Mouse (Mus musculus) bone marrow, adult 2 months (tissue): ENCODE data around the gene Mms22l. TPM values are rescaled to one million over a fixed set of nuclear protein-coding genes. Genes with fewer than 3 reads are reported as not detected.
"Not testable (repeated sequence)": the region's sequence is repeated elsewhere in the genome, so short reads cannot be mapped to it uniquely, and the experiment has no call there.

Source experiments
- H3K27ac ChIP-seq: fragments of 200-500 bp; 2 replicates; pipeline ENCODE4 v1.5.1; 2012; ENCODE audit warnings: low read depth, mild to moderate bottlenecking, control low read depth, inconsistent platforms, low read length; ENCODE audit not compliant: control insufficient read depth, poor library complexity, insufficient read depth
- H3K4me1 ChIP-seq: fragments of 200-500 bp; 2 replicates; pipeline ENCODE4 v1.6.1; 2011; ENCODE audit warnings: low read length; ENCODE audit not compliant: control insufficient read depth, insufficient read depth
- H3K4me3 ChIP-seq: fragments of 200-500 bp; replicated peaks from 2 replicates; pipeline ENCODE3; 2011; ENCODE audit warnings: mild to moderate bottlenecking, low read depth, low read length, control low read depth; ENCODE audit not compliant: control insufficient read depth
- CTCF ChIP-seq: fragments of 200-500 bp; IDR thresholded peaks from 2 replicates; pipeline ENCODE4 v1.5.1; 2011; ENCODE audit warnings: low read length, control low read depth; ENCODE audit not compliant: control insufficient read depth, insufficient read depth
- POLR2A ChIP-seq: fragments of 200-500 bp; IDR thresholded peaks from 2 replicates; pipeline ENCODE4 v1.6.1; 2011; ENCODE audit warnings: low read depth, mild to moderate bottlenecking, control low read depth, low read length, borderline replicate concordance; ENCODE audit not compliant: control insufficient read depth
- WGBS: fragments of 180-500 bp; shearing (Covaris S2); methylation state at CpG from one replicate; pipeline ENCODE4 v1.1.7; 2018; 5-methylcytosine and 5-hydroxymethylcytosine counted together
- polyA plus RNA-seq: library from polyadenylated mRNA; stranded (reverse); fragments of >200 nt; gene quantifications from 2 replicates; pipeline ENCODE4 v1.2.4, GENCODE M21; 2011; ENCODE audit warnings: low replicate concordance; ENCODE audit not compliant: missing spikeins, insufficient read depth, insufficient read length

Mms22l gene
- polyA plus RNA-seq, 1 experiment: 17.2 TPM

DNA sequence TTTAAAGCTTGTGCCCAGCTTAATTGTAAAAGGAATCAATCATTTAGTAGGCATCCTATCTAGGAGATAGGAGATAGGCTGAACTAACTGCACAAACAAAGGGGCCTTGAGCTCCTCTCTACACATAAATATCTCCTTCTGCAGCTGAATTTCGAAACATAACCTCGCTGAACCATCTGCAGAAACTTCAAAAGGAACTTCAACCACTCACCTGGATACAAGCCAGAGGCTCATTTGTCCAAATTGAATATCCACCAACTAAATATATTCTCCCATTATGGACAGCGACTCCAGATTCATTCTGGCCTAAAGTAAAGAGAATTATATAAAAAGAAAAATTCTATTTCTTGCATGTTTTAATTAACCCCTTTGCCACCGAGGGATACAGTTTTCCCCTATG lies 130.4 kb downstream of the Mms22l start:
- Histone ChIP-seq H3K27ac (no peak overlapping the region), H3K4me1 (no peaks in the 10 kb centered on the region), H3K4me3 (no peak overlapping the region)
- TF ChIP-seq POLR2A (no peak), CTCF (no peak)
- 46% methylated on average over 4 of the region's 4 CpGs for WGBS

DNA sequence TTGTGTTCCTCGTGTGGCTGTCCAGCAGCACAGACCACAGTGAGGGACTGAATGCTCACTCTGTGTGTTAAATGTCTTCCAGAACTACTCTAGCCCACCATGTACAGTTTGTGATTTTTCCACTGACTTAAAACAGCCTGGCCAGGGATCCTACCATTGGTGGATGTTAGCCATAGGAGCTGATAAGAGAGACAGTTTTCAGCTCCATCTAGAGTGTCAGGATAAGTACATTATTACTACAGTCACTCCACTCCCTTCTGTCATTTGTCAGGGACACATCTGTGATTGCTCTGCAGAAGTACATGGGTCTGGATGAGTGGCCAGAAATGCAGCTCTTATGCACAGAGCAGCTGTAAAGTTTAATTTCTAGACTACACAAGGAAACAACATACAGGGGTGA lies 131.6 kb downstream of the Mms22l start:
- no peaks in the 10 kb centered on the region for H3K4me1 ChIP-seq
- H3K4me3 ChIP-seq: no peak overlapping the region
- TF ChIP-seq POLR2A: no peak
- TF ChIP-seq CTCF: no peak
- H3K27ac ChIP-seq: no peak overlapping the region
- 69% methylated on average over 1 of the region's 1 CpGs for WGBS

DNA sequence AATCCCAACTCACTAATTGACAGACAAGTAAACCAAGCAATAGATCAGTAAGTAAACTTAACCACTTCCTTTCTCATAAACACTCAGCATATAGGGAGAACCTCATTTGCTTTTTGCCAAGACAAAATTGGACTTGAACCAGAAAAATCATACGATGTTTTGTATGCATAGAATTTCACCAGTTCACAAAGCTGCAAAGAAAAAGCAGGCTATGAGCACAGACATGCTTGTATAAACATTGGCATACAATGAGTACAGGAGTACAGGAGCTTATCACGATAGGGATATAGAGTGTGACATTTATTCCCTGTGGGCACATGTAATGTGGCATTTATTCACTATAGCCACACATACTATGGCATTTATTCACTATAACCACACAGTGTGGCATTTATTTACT lies 134.2 kb downstream of the Mms22l start:
- Histone ChIP-seq H3K27ac (no peak overlapping the region), H3K4me1 (no peaks in the 10 kb centered on the region), H3K4me3 (no peak overlapping the region)
- 73% methylated on average over 2 of the region's 2 CpGs for WGBS
- TF ChIP-seq CTCF: no peak
- no peak for TF ChIP-seq POLR2A

DNA sequence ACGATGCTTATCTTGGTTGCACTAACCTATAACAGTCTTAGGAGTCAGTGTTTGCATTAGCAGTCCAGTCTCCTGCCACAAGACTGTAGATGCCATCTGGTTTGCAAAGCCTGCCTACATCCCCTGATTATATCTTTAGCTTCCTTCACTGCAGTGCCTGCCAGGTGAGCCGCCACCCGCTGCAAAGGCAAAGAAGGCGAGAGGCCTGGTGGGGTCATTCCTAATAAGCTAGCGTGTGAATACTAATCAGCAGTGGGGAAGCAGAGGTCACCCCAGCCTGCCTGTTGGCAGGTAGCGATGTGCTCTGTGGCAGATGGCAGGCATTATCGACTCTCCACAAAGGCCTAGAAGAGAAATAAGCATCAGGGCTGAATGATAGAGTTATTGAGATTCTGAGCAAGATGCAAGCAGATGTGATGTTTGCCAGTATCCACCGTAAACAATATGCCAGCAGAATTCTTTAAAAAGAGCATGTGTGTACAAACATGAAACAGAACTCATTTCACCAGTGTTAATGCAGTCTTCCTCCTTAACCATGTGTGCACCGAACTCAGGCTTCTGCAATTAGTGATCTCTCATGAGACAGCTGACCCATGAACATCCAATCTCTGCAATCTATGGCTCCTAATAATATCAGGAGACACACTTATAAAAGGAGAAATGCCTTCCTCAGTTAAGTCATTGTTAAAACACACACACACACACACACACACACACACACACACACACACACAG lies 135.1 kb downstream of the Mms22l start:
- TF ChIP-seq CTCF (no peak), POLR2A (no peak)
- no peak overlapping the region for H3K27ac ChIP-seq
- no peaks in the 10 kb centered on the region for H3K4me1 ChIP-seq
- WGBS: 85% methylated on average over 9 of the region's 9 CpGs
- no peak overlapping the region for H3K4me3 ChIP-seq

DNA sequence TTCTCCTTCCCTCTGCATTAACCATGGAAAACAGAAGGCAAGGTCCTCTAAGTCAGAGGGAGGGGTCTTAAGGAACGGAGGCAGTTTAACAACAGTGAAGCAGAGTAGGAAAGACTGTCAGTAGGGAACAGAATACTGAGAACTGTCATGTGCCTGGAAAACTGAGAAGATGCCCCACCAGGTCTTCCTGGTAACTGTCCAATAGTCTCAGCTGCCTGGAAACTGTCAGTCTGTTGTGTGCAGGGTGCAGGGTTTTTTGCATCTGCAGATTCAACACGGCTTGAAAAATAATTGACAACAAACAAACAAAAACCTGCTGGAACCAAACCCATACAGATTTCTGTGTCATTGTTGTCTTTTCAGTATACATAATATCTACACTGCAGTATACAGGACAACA lies 146.1 kb downstream of the Mms22l start:
- TF ChIP-seq CTCF: no peak
- Histone ChIP-seq H3K4me1 (no peaks in the 10 kb centered on the region), H3K4me3 (no peak overlapping the region), H3K27ac (no peak overlapping the region)
- WGBS: 81% methylated on average over 2 of the region's 2 CpGs

DNA sequence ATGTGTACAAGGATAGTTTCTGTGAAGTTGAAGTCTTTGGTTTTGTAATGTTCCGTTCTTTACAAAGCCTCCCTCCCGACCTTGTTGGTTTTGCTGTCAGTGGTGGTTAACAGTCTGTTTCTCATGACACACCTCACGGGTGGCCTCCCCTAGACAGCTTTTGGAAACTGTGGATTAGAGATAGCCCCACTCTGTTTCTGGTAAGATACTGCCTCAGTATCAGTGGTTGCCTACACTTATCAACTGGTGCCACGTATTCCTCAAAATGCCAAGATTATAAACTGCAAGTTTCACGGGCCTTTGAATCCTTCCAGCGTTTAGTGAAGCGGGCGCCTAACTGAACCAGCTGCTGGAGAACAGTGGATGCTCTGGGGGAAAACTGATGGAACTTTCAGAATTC lies 148.5 kb downstream of the Mms22l start:
- not testable (repeated sequence) for H3K4me1 ChIP-seq, H3K27ac ChIP-seq, H3K4me3 ChIP-seq
- WGBS: 80% methylated on average over 7 of the region's 8 CpGs
